15 mouse cellular contexts compared by ENCODE assay signal in the genomic region with DNA sequence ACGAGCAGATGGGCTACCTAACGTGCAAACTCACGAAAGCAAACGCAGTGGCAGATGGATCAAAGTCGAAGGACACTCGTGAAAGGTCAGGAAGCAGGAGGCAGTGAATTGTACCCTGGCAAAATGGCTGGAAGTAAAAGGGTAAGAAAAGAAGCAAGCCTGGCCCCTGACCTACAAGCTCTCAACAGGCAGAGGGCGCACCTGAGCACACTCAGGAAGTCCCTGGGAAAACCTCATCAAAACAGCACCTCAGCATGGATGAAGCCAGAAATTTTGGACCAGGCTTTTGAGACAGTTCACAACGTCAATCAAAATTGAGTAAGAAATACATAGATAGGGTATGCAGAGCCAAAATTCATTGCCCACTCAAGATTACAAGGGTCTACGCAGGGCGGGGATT. TPM values are rescaled to one million over a fixed set of nuclear protein-coding genes. Genes with fewer than 3 reads are reported as not detected.
DNase-seq lines count a peak whose midpoint lies in the region; ATAC-seq and TF ChIP-seq lines count a peak whose summit lies in the region.
"Not testable (repeated sequence)": the region's sequence is repeated elsewhere in the genome, so short reads cannot be mapped to it uniquely, and the experiment has no call there.
"Had no signal": no experiment of that assay in that cellular context is flagged by ENCODE, and none has a peak within 500 bp of the region (broad histone marks: within the 10 kb centered on the region; RNA-seq: fewer than 3 reads in every experiment).

No protein-coding gene starts in this region.

- not testable (repeated sequence) for H3K4me2 ChIP-seq in lung, postnatal 0 days (replicated peaks; ENCODE audit: low read depth, low read length)

- not testable (repeated sequence) for H3K9me3 ChIP-seq in embryonic facial prominence, embryonic 10.5 days; lung, postnatal 0 days (ENCODE audit: low read length)

- not testable (repeated sequence) for H3K36me3 ChIP-seq in embryonic facial prominence, embryonic 10.5 days (replicated peaks); heart, adult 2 months (ENCODE audit: control insufficient read depth, insufficient read depth, low read length); lung, postnatal 0 days (ENCODE audit: insufficient read depth, low read length)

- not testable (repeated sequence) for H3K4me1 ChIP-seq in embryonic facial prominence, embryonic 10.5 days; heart, adult 2 months (ENCODE audit: control insufficient read depth, insufficient read depth, low read length); lung, postnatal 0 days (ENCODE audit: insufficient read depth, low read depth, low read length)

- WGBS in embryonic facial prominence, embryonic 10.5 days, result 3% methylated on average over 8 of the region's 10 CpGs
- 11% methylated on average over 7 of the region's 10 CpGs for WGBS in heart, adult 2 months
- WGBS in lung, postnatal 0 days, result under 1% methylated on average over 7 of the region's 10 CpGs

- ATAC-seq in lung, postnatal 0 days, result not testable (repeated sequence)

- not testable (repeated sequence) for H3K4me3 ChIP-seq in embryonic facial prominence, embryonic 10.5 days; heart, adult 2 months; lung, postnatal 0 days (ENCODE audit: low read depth, low read length)

- TF ChIP-seq EP300 in heart, adult 2 months (IDR thresholded peaks at IDR 0.05; ENCODE audit: insufficient read depth, low read depth, low read length); lung, postnatal 0 days (IDR thresholded peaks at IDR 0.05): not testable (repeated sequence)

- not testable (repeated sequence) for H3K79me2 ChIP-seq in heart, adult 2 months (replicated peaks; ENCODE audit: control insufficient read depth, insufficient read depth, low read length)

- H3K9ac ChIP-seq in heart, adult 2 months (ENCODE audit: low read depth, low read length); lung, postnatal 0 days (replicated peaks; ENCODE audit: low read depth): not testable (repeated sequence)

- H3K27me3 ChIP-seq in embryonic facial prominence, embryonic 10.5 days (replicated peaks; ENCODE audit: low read depth, poor library complexity, severe bottlenecking); heart, adult 2 months (ENCODE audit: control insufficient read depth, insufficient read depth, low read length); lung, postnatal 0 days (replicated peaks; ENCODE audit: insufficient read depth, low read length): not testable (repeated sequence)

- peak; percentile 53 for TF ChIP-seq CTCF in brain, embryonic 14.5 days (IDR thresholded peaks at IDR 0.05; ENCODE audit: borderline replicate concordance, extremely low read depth, insufficient read depth, insufficient read length)
- TF ChIP-seq CTCF in heart, adult 2 months (IDR thresholded peaks at IDR 0.05), result peak; percentile 57
- TF ChIP-seq CTCF in lung, postnatal 0 days (IDR thresholded peaks at IDR 0.05), result peak; percentile 55

- intact Hi-C loops in heart, adult 2 months (cut with DNase I), result not testable (repeated sequence)

- TF ChIP-seq POLR2A in brain, embryonic 14.5 days (IDR thresholded peaks at IDR 0.05; ENCODE audit: borderline replicate concordance, extremely low read depth, insufficient read depth, insufficient read length, poor library complexity, severe bottlenecking); heart, adult 2 months (IDR thresholded peaks at IDR 0.05; ENCODE audit: insufficient read depth, low read depth, low read length): not testable (repeated sequence)

- not testable (repeated sequence) for H3K27ac ChIP-seq in embryonic facial prominence, embryonic 10.5 days (replicated peaks); heart, adult 2 months; lung, postnatal 0 days (ENCODE audit: low read length)

- peak; percentile 62 for DNase-seq in brain, embryonic 14.5 days (ENCODE audit: low read depth)
- DNase-seq in embryonic facial prominence, embryonic 10.5 days (ENCODE audit: low spot score), result peak; percentile 50
- peak; percentile 2 to 17 for DNase-seq in heart, adult 2 months
- peak; percentile 1 for DNase-seq in kidney, adult 11 months
- DNase-seq in layer of hippocampus, adult 9-11 months, result peak; percentile 2
- peak; percentile 19 for DNase-seq in lung, postnatal 0 days (ENCODE audit: low spot score)
- peak; percentile 1 to 7 for DNase-seq in right cerebral cortex, adult 2 months (ENCODE audit: low spot score in 2 of 2)

RNA-seq across cellular contexts. Expression of a gene that starts 21.0 kb away (rescaled TPM):
- polyA plus RNA-seq in brain, embryonic 14.5 days (2012; rRNA removed), result not detected in 2 replicates
- not detected in 2 replicates for polyA plus RNA-seq in embryonic facial prominence, embryonic 10.5 days (2016; fragmentation: Nextera tagmentation; extraction: Ambion mirVana)
- total RNA-seq in heart, adult 2 months (2021), result not detected
- not detected in 2 replicates for polyA plus RNA-seq in heart, adult 2 months (2012; rRNA removed)
- polyA plus RNA-seq in lung, postnatal 0 days (2015; fragmentation: Nextera tagmentation; extraction: Ambion mirVana), result not detected in 2 replicates
- total RNA-seq: adrenal gland, adult 18-20 months; layer of hippocampus, postnatal 36 days had no signal
- polyA plus RNA-seq: G1E; heart, embryonic 12.5 days; inflammation-experienced regulatory T-cells, adult 6 months; liver, embryonic 13.5 days; neural tube, embryonic 12.5 days; stomach, embryonic 16.5 days had no signal

RNA-seq across cellular contexts. Expression of a gene that starts 49.2 kb away (rescaled TPM):
- 0.03 TPM in 1 of 2 replicates, not detected in the other for polyA plus RNA-seq in brain, embryonic 14.5 days (2012; rRNA removed)
- not detected in 2 replicates for polyA plus RNA-seq in embryonic facial prominence, embryonic 10.5 days (2016; fragmentation: Nextera tagmentation; extraction: Ambion mirVana)
- not detected for total RNA-seq in heart, adult 2 months (2021)
- polyA plus RNA-seq in heart, adult 2 months (2012; rRNA removed), result not detected in 2 replicates
- not detected in 2 replicates for polyA plus RNA-seq in lung, postnatal 0 days (2015; fragmentation: Nextera tagmentation; extraction: Ambion mirVana)
- total RNA-seq: adrenal gland, adult 18-20 months; G1E; layer of hippocampus, postnatal 36 days had no signal
- polyA plus RNA-seq: G1E; heart, embryonic 12.5 days; inflammation-experienced regulatory T-cells, adult 6 months; liver, embryonic 13.5 days; neural tube, embryonic 12.5 days; stomach, embryonic 16.5 days had no signal

Comparison
In these comparisons a context has a peak if more than half of its experiments do, and no peak if none do; other contexts are left out.
1. DNase-seq: peak in every context shown above with its lines; median percentile 62 in brain, embryonic 14.5 days; 50 in embryonic facial prominence, embryonic 10.5 days; 19 in lung, postnatal 0 days; 10 in heart, adult 2 months; 4 in right cerebral cortex, adult 2 months; 2 in layer of hippocampus, adult 9-11 months; 1 in kidney, adult 11 months.